Mouse (Mus musculus): ENCODE results near the gene Pck1. TPM values are rescaled to one million over a fixed set of nuclear protein-coding genes. Genes with fewer than 3 reads are reported as not detected.

The Pck1 gene
- polyA plus RNA-seq, 1 experiment from 2014 or later = 1.6 TPM

- DNase-seq (ENCODE audit: low spot score) = no peak
These were observed 4.8 kb upstream of the Pck1 start for GRCm38 (mm10) chr2:173148001-173148400.

- no peak for DNase-seq (ENCODE audit: low spot score)
These were observed 1.5 kb upstream of the Pck1 start for GRCm38 (mm10) chr2:173151352-173151751.

GRCm38 (mm10) chr2:173151784-173152284, 1.0 kb upstream of the Pck1 start:
- no peak for DNase-seq (ENCODE audit: low spot score)

GRCm38 (mm10) chr2:173153266-173153665, 418 bp downstream of the Pck1 start:
- no peak for DNase-seq (ENCODE audit: low spot score)

- no peak for DNase-seq (ENCODE audit: low spot score)
These were observed 1.7 kb downstream of the Pck1 start for GRCm38 (mm10) chr2:173154513-173154912.

GRCm38 (mm10) chr2:173154962-173155361, 2.1 kb downstream of the Pck1 start:
- DNase-seq (ENCODE audit: low spot score) = no peak

- no peak for DNase-seq (ENCODE audit: low spot score)
These were observed 3.1 kb downstream of the Pck1 start for GRCm38 (mm10) chr2:173155907-173156306.

- DNase-seq (ENCODE audit: low spot score) = no peak
These were observed 4.1 kb downstream of the Pck1 start for GRCm38 (mm10) chr2:173156923-173157322.

GRCm38 (mm10) chr2:173157376-173157775, 4.5 kb downstream of the Pck1 start:
- DNase-seq (ENCODE audit: low spot score) = peak; percentile 59

GRCm38 (mm10) chr2:173157871-173158270, 5.0 kb downstream of the Pck1 start:
- DNase-seq (ENCODE audit: low spot score) = no peak

GRCm38 (mm10) chr2:173158390-173159055, 5.7 kb downstream of the Pck1 start:
- DNase-seq (ENCODE audit: low spot score) = no peak

GRCm38 (mm10) chr2:173159354-173160311, 6.8 kb downstream of the Pck1 start:
- peak; percentile 85 for DNase-seq (ENCODE audit: low spot score)

GRCm38 (mm10) chr2:173163380-173163779, 10.5 kb downstream of the Pck1 start:
- DNase-seq (ENCODE audit: low spot score) = no peak

GRCm38 (mm10) chr2:173164358-173164757, 11.5 kb downstream of the Pck1 start:
- DNase-seq (ENCODE audit: low spot score) = no peak

- no peak for DNase-seq (ENCODE audit: low spot score)
These were observed 12.1 kb downstream of the Pck1 start for GRCm38 (mm10) chr2:173164946-173165345.

GRCm38 (mm10) chr2:173165357-173165756, 12.5 kb downstream of the Pck1 start:
- DNase-seq (ENCODE audit: low spot score) = no peak

- DNase-seq (ENCODE audit: low spot score) = no peak
These were observed 15.6 kb downstream of the Pck1 start for GRCm38 (mm10) chr2:173168411-173168851.

GRCm38 (mm10) chr2:173170081-173170480, 17.2 kb downstream of the Pck1 start:
- no peak for DNase-seq (ENCODE audit: low spot score)

- no peak for DNase-seq (ENCODE audit: low spot score)
These were observed 17.9 kb downstream of the Pck1 start for GRCm38 (mm10) chr2:173170715-173171114.

GRCm38 (mm10) chr2:173171470-173171869, 18.6 kb downstream of the Pck1 start:
- DNase-seq (ENCODE audit: low spot score) = no peak

- DNase-seq (ENCODE audit: low spot score) = no peak
These were observed 19.1 kb downstream of the Pck1 start for GRCm38 (mm10) chr2:173171956-173172355.

- no peak for DNase-seq (ENCODE audit: low spot score)
These were observed 19.5 kb downstream of the Pck1 start for GRCm38 (mm10) chr2:173172386-173172785.

All from thymus, postnatal 0 days (tissue).